ENCODE assay signal across 11 mouse cellular contexts in genomic region chr13:70635591-70635990, GRCm38 (mm10). TPM values are rescaled to one million over a fixed set of nuclear protein-coding genes. Genes with fewer than 3 reads are reported as not detected.
A peak's percentile ranks its signal among the peaks of the same experiment; 100 is the strongest.
DNase-seq lines count a peak whose midpoint lies in the region; ATAC-seq and TF ChIP-seq lines count a peak whose summit lies in the region.
"Had no signal": no experiment of that assay in that cellular context is flagged by ENCODE, and none has a peak within 500 bp of the region (broad histone marks: within the 10 kb centered on the region; RNA-seq: fewer than 3 reads in every experiment).

No protein-coding gene starts in this region.

- H3K4me1 ChIP-seq in forebrain, embryonic 10.5 days = peaks cover 25% of the 10 kb centered on the region
- no peaks in the 10 kb centered on the region; the same call in none of the 2 replicates for H3K4me1 ChIP-seq in forebrain, embryonic 11.5 days (replicated peaks; ENCODE audit: control insufficient read depth, insufficient read depth, low read length)
- H3K4me1 ChIP-seq in liver, embryonic 11.5 days (replicated peaks; ENCODE audit: control insufficient read depth, insufficient read depth, low read length) = peaks cover 19% of the 10 kb centered on the region
- peaks cover 12% of the 10 kb centered on the region for H3K4me1 ChIP-seq in hindbrain, postnatal 0 days (ENCODE audit: insufficient read depth, low read length)

- ATAC-seq in forebrain, embryonic 11.5 days (replicated peaks; ENCODE audit: low FRiP score) = no peak
- ATAC-seq in liver, embryonic 11.5 days (replicated peaks; ENCODE audit: low FRiP score) = no peak
- no peak for ATAC-seq in hindbrain, postnatal 0 days
- ATAC-seq in erythroid progenitor cell, adult 5-6 weeks (replicated peaks; ENCODE audit: low FRiP score, poor library complexity, severe bottlenecking) = no peak

- H3K27me3 ChIP-seq in forebrain, embryonic 10.5 days (ENCODE audit: poor library complexity, severe bottlenecking) = no peaks in the 10 kb centered on the region
- H3K27me3 ChIP-seq in forebrain, embryonic 11.5 days (ENCODE audit: control insufficient read depth, insufficient read depth, low read length) = no peaks in the 10 kb centered on the region
- no peaks in the 10 kb centered on the region for H3K27me3 ChIP-seq in liver, embryonic 11.5 days (replicated peaks; ENCODE audit: control insufficient read depth, insufficient read depth, low read length)
- no peaks in the 10 kb centered on the region for H3K27me3 ChIP-seq in hindbrain, postnatal 0 days (ENCODE audit: insufficient read depth, low read length)
- H3K27me3 ChIP-seq in myocyte (ENCODE audit: control insufficient read depth, insufficient read depth, insufficient read length) = no peaks in the 10 kb centered on the region

- no peak overlapping the region for H3K27ac ChIP-seq in forebrain, embryonic 10.5 days
- H3K27ac ChIP-seq in forebrain, embryonic 11.5 days (ENCODE audit: low read depth, low read length) = no peak overlapping the region
- H3K27ac ChIP-seq in liver, embryonic 11.5 days (ENCODE audit: low read depth, low read length) = no peak overlapping the region
- no peak overlapping the region for H3K27ac ChIP-seq in hindbrain, postnatal 0 days
- H3K27ac ChIP-seq: left cerebral cortex, adult 2 months had no signal

- no peak for DNase-seq in forebrain, embryonic 10.5 days (ENCODE audit: extremely low spot score, low spot score)
- no peak for DNase-seq in forebrain, embryonic 11.5 days (ENCODE audit: low spot score)
- DNase-seq in liver, embryonic 11.5 days (ENCODE audit: low spot score) = no peak
- DNase-seq in liver = no peak
- DNase-seq in hindbrain, postnatal 0 days (ENCODE audit: low spot score) = no peak
- no peak for DNase-seq in c-Kit-positive CD71-positive TER-119-positive erythroid progenitor cells, embryonic 14.5 days (ENCODE audit: low spot score)
- DNase-seq: adrenal gland, postnatal 25 days; cerebellum, postnatal 14 days had no signal

- WGBS in forebrain, embryonic 10.5 days = 62% methylated on average over 2 of the region's 2 CpGs
- 71% methylated on average over 2 of the region's 2 CpGs for WGBS in forebrain, embryonic 11.5 days
- 68% methylated on average over 2 of the region's 2 CpGs for WGBS in liver, embryonic 11.5 days
- WGBS in hindbrain, postnatal 0 days = 55% methylated on average over 2 of the region's 2 CpGs

- no peaks in the 10 kb centered on the region for H3K9me3 ChIP-seq in forebrain, embryonic 10.5 days
- H3K9me3 ChIP-seq in forebrain, embryonic 11.5 days (ENCODE audit: control insufficient read depth, low read length) = no peaks in the 10 kb centered on the region
- H3K9me3 ChIP-seq in liver, embryonic 11.5 days (ENCODE audit: control insufficient read depth, low read length) = no peaks in the 10 kb centered on the region
- H3K9me3 ChIP-seq in hindbrain, postnatal 0 days (ENCODE audit: low read length) = no peaks in the 10 kb centered on the region

- no peak for TF ChIP-seq CTCF in hindbrain, postnatal 0 days (IDR thresholded peaks at IDR 0.05; ENCODE audit: low read depth)

- H3ac ChIP-seq in myocyte (ENCODE audit: control insufficient read depth, insufficient read length) = no peak overlapping the region

- peak overlapping the region; percentile 93; the same call in 1 of the 2 replicates for H3K4me3 ChIP-seq in forebrain, embryonic 10.5 days
- no peak overlapping the region for H3K4me3 ChIP-seq in forebrain, embryonic 11.5 days (ENCODE audit: low read depth, low read length)
- H3K4me3 ChIP-seq in liver, embryonic 11.5 days (ENCODE audit: low read depth, low read length) = no peak overlapping the region
- no peak overlapping the region for H3K4me3 ChIP-seq in hindbrain, postnatal 0 days (ENCODE audit: low read length)
- peak overlapping the region; percentile 95 for H3K4me3 ChIP-seq in myocyte

- peaks cover 5% of the 10 kb centered on the region; the same call in 1 of the 2 replicates for H3K36me3 ChIP-seq in forebrain, embryonic 10.5 days (replicated peaks)
- H3K36me3 ChIP-seq in forebrain, embryonic 11.5 days (ENCODE audit: control insufficient read depth, insufficient read depth, low read length) = no peaks in the 10 kb centered on the region
- H3K36me3 ChIP-seq in liver, embryonic 11.5 days (ENCODE audit: control insufficient read depth, insufficient read depth, low read length) = no peaks in the 10 kb centered on the region
- no peaks in the 10 kb centered on the region for H3K36me3 ChIP-seq in hindbrain, postnatal 0 days (ENCODE audit: insufficient read depth, low read length)
- H3K36me3 ChIP-seq in myocyte (ENCODE audit: control insufficient read depth, insufficient read depth) = no peaks in the 10 kb centered on the region

- no peak overlapping the region for H3K9ac ChIP-seq in forebrain, embryonic 11.5 days (ENCODE audit: low read length)
- H3K9ac ChIP-seq in liver, embryonic 11.5 days (ENCODE audit: low read depth, low read length) = no peak overlapping the region
- no peak overlapping the region for H3K9ac ChIP-seq in hindbrain, postnatal 0 days (replicated peaks; ENCODE audit: low read length)

- peaks cover 67% of the 10 kb centered on the region for H3K79me2 ChIP-seq in myocyte (ENCODE audit: control insufficient read depth, insufficient read depth)

- no peak overlapping the region for H3K4me2 ChIP-seq in forebrain, embryonic 11.5 days (ENCODE audit: low read depth, low read length, severe bottlenecking)
- H3K4me2 ChIP-seq in liver, embryonic 11.5 days = 0 out of 2 replicates have a peak overlapping the region, but pooled peaks have one; percentile 6
- peak overlapping the region; percentile 89 for H3K4me2 ChIP-seq in hindbrain, postnatal 0 days (ENCODE audit: low read depth, low read length)
- H3K4me2 ChIP-seq in myocyte (ENCODE audit: low read depth) = peak overlapping the region; percentile 100

- TF ChIP-seq POLR2A in myocyte (IDR thresholded peaks at IDR 0.05; ENCODE audit: insufficient read length, low read depth) = no peak

TF ChIP-seq in myocyte, 11 proteins besides CTCF, POLR2A, EP300 and RAD21:
- TF ChIP-seq MYOG (IDR thresholded peaks at IDR 0.05; ENCODE audit: control insufficient read depth in 1 of 3, insufficient read depth in 1 of 3, insufficient read length in 2 of 3, low read depth in 2 of 3) = no peak
- peak in 1 of 3 experiments; percentile 5 for TF ChIP-seq MYOD1 (IDR thresholded peaks at IDR 0.05; ENCODE audit: control insufficient read depth in 1 of 3, insufficient read length in 2 of 3, low read depth in 2 of 3)

RNA-seq across cellular contexts. Expression of gene Ice1, which starts 1.8 kb away (rescaled TPM):
- 21.8 and 22.4 TPM in 2 replicates for polyA plus RNA-seq in forebrain, embryonic 10.5 days (2016; fragmentation: Nextera tagmentation; extraction: Ambion mirVana)
- 33.2 and 34.9 TPM in 2 replicates for polyA plus RNA-seq in forebrain, embryonic 11.5 days (2014; fragmentation: Nextera tagmentation; extraction: Ambion mirVana)
- 19.5 and 22.0 TPM in 2 replicates for polyA plus RNA-seq in liver, embryonic 11.5 days (2014; fragmentation: Nextera tagmentation; extraction: Ambion mirVana)
- 59.7 and 60.1 TPM in 2 replicates for total RNA-seq in hindbrain, postnatal 0 days (2014; rRNA removed)
- polyA plus RNA-seq in hindbrain, postnatal 0 days (2015; fragmentation: Nextera tagmentation; extraction: Ambion mirVana) = 18.7 and 21.5 TPM in 2 replicates
- polyA plus RNA-seq in myocyte (2012; fragmentation: generic; extraction: Trizol) = 15.9 TPM
- total RNA-seq in erythroid progenitor cell, adult 5-6 weeks (2015; ENCODE audit: low replicate concordance) = 8.4 and 14.4 TPM in 2 replicates
- 2.8 and 4.4 TPM in 2 replicates for total RNA-seq in erythroid progenitor cell, adult 5-6 weeks (2017; ENCODE audit: low replicate concordance)

Comparison
In these comparisons a context has a peak if more than half of its experiments do, and no peak if none do; other contexts are left out.
1. H3K4me3 ChIP-seq: peak in forebrain, embryonic 10.5 days (single experiment) and myocyte (single experiment); none in forebrain, embryonic 11.5 days (single experiment), liver, embryonic 11.5 days (single experiment) and hindbrain, postnatal 0 days (single experiment).